ENCODE assay signal across 8 mouse cellular contexts in genomic region chr13:21326191-21326590, GRCm38 (mm10). TPM values are rescaled to one million over a fixed set of nuclear protein-coding genes. Genes with fewer than 3 reads are reported as not detected.
DNase-seq lines count a peak whose midpoint lies in the region; ATAC-seq lines count a peak whose summit lies in the region.

No protein-coding gene starts in this region.

- H3K4me1 ChIP-seq in heart, embryonic 10.5 days: peaks cover 7% of the 10 kb centered on the region; the same call in 1 of the 2 replicates
- H3K4me1 ChIP-seq in limb, embryonic 15.5 days: 0 out of 2 replicates have a peak, but pooled peaks cover 2% of the 10 kb centered on the region
- no peaks in the 10 kb centered on the region for H3K4me1 ChIP-seq in neural tube, embryonic 14.5 days (ENCODE audit: control insufficient read depth, insufficient read depth, low read length)

- H3K27me3 ChIP-seq in heart, embryonic 10.5 days (ENCODE audit: insufficient read depth, poor library complexity, severe bottlenecking): no peaks in the 10 kb centered on the region
- 0 out of 2 replicates have a peak, but pooled peaks cover 4% of the 10 kb centered on the region for H3K27me3 ChIP-seq in limb, embryonic 15.5 days
- no peaks in the 10 kb centered on the region for H3K27me3 ChIP-seq in neural tube, embryonic 14.5 days (ENCODE audit: control insufficient read depth, insufficient read depth, low read length)

- H3K27ac ChIP-seq in heart, embryonic 10.5 days: no peak overlapping the region
- H3K27ac ChIP-seq in limb, embryonic 15.5 days: no peak overlapping the region
- H3K27ac ChIP-seq in neural tube, embryonic 14.5 days (ENCODE audit: low read depth, low read length): no peak overlapping the region

- no peak overlapping the region for H3K9ac ChIP-seq in limb, embryonic 15.5 days
- no peak overlapping the region for H3K9ac ChIP-seq in neural tube, embryonic 14.5 days (replicated peaks; ENCODE audit: low read depth, low read length)

- no peaks in the 10 kb centered on the region for H3K9me3 ChIP-seq in heart, embryonic 10.5 days
- no peaks in the 10 kb centered on the region for H3K9me3 ChIP-seq in limb, embryonic 15.5 days
- H3K9me3 ChIP-seq in neural tube, embryonic 14.5 days (ENCODE audit: control insufficient read depth, low read length): no peaks in the 10 kb centered on the region

- peak overlapping the region; percentile 70 for H3K4me3 ChIP-seq in heart, embryonic 10.5 days
- peak overlapping the region; percentile 42 for H3K4me3 ChIP-seq in limb, embryonic 15.5 days
- H3K4me3 ChIP-seq in neural tube, embryonic 14.5 days (ENCODE audit: low read depth, low read length): peak overlapping the region; percentile 30; the same call in 1 of the 2 replicates

- no peaks in the 10 kb centered on the region for H3K36me3 ChIP-seq in heart, embryonic 10.5 days
- H3K36me3 ChIP-seq in limb, embryonic 15.5 days: no peaks in the 10 kb centered on the region
- no peaks in the 10 kb centered on the region for H3K36me3 ChIP-seq in neural tube, embryonic 14.5 days (ENCODE audit: control insufficient read depth, insufficient read depth, low read length)

- WGBS in heart, embryonic 10.5 days: 9% methylated on average over 4 of the region's 4 CpGs
- 3% methylated on average over 4 of the region's 4 CpGs for WGBS in limb, embryonic 15.5 days
- WGBS in neural tube, embryonic 14.5 days: 10% methylated on average over 4 of the region's 4 CpGs

- peak overlapping the region; percentile 49 for H3K4me2 ChIP-seq in limb, embryonic 15.5 days
- H3K4me2 ChIP-seq in neural tube, embryonic 14.5 days (ENCODE audit: low read depth, low read length): peak overlapping the region; percentile 46

- no peak for ATAC-seq in limb, embryonic 15.5 days (ENCODE audit: insufficient number of reproducible peaks, low FRiP score, low TSS enrichment, low read depth)
- peak; percentile 33; the same call in 1 of the 2 replicates for ATAC-seq in neural tube, embryonic 14.5 days (ENCODE audit: low read depth)

- peak; percentile 47 for DNase-seq in kidney, adult 9 months
- DNase-seq in kidney, adult 8-10 months: no peak
- DNase-seq in brain, adult 2 months (ENCODE audit: low read depth, low spot score): peak; percentile 43
- DNase-seq in heart, embryonic 10.5 days (ENCODE audit: low spot score): peak; percentile 68
- no peak for DNase-seq in adrenal gland, postnatal 25 days
- DNase-seq in thymus, postnatal 14 days: no peak

RNA-seq across cellular contexts. Expression of gene Gpx6, which starts 14.3 kb away (rescaled TPM):
- polyA plus RNA-seq in heart, embryonic 10.5 days (2016; fragmentation: Nextera tagmentation; extraction: Ambion mirVana): not detected in 2 replicates
- 0.23 TPM in 1 of 2 replicates, not detected in the other for polyA plus RNA-seq in limb, embryonic 15.5 days (2015; fragmentation: Nextera tagmentation; extraction: Ambion mirVana)
- polyA plus RNA-seq in neural tube, embryonic 14.5 days (2014; fragmentation: Nextera tagmentation; extraction: Ambion mirVana): 0.35 TPM in 1 of 2 replicates, not detected in the other
- total RNA-seq in adrenal gland, postnatal 25 days (2021): not detected in 2 replicates

RNA-seq across cellular contexts. Expression of gene Olfr1367, which starts 20.5 kb away (rescaled TPM):
- polyA plus RNA-seq in heart, embryonic 10.5 days (2016; fragmentation: Nextera tagmentation; extraction: Ambion mirVana): not detected in 2 replicates
- polyA plus RNA-seq in limb, embryonic 15.5 days (2015; fragmentation: Nextera tagmentation; extraction: Ambion mirVana): not detected in 2 replicates
- polyA plus RNA-seq in neural tube, embryonic 14.5 days (2014; fragmentation: Nextera tagmentation; extraction: Ambion mirVana): not detected in 2 replicates
- not detected in 2 replicates for total RNA-seq in adrenal gland, postnatal 25 days (2021)

RNA-seq across cellular contexts. Expression of gene Gpx5, which starts 33.7 kb away (rescaled TPM):
- polyA plus RNA-seq in heart, embryonic 10.5 days (2016; fragmentation: Nextera tagmentation; extraction: Ambion mirVana): not detected in 2 replicates
- polyA plus RNA-seq in limb, embryonic 15.5 days (2015; fragmentation: Nextera tagmentation; extraction: Ambion mirVana): not detected in 2 replicates
- not detected in 2 replicates for polyA plus RNA-seq in neural tube, embryonic 14.5 days (2014; fragmentation: Nextera tagmentation; extraction: Ambion mirVana)
- total RNA-seq in adrenal gland, postnatal 25 days (2021): not detected in 2 replicates

RNA-seq across cellular contexts. Expression of gene Zscan12, which starts 36.4 kb away (rescaled TPM):
- polyA plus RNA-seq in heart, embryonic 10.5 days (2016; fragmentation: Nextera tagmentation; extraction: Ambion mirVana): 8.9 and 12.5 TPM in 2 replicates
- 9.2 and 10.2 TPM in 2 replicates for polyA plus RNA-seq in limb, embryonic 15.5 days (2015; fragmentation: Nextera tagmentation; extraction: Ambion mirVana)
- polyA plus RNA-seq in neural tube, embryonic 14.5 days (2014; fragmentation: Nextera tagmentation; extraction: Ambion mirVana): 11.4 and 13.3 TPM in 2 replicates
- total RNA-seq in adrenal gland, postnatal 25 days (2021): 9.8 and 13.3 TPM in 2 replicates

Comparison
In these comparisons a context has a peak if more than half of its experiments do, and no peak if none do; other contexts are left out.
1. DNase-seq: peak in kidney, adult 9 months (single experiment), brain, adult 2 months (single experiment) and heart, embryonic 10.5 days (single experiment); none in kidney, adult 8-10 months (0 of 2), adrenal gland, postnatal 25 days (single experiment) and thymus, postnatal 14 days (single experiment).
2. Peak in every context shown above with its lines, with median percentiles within 50 percentile points of each other: H3K4me3 ChIP-seq.